Mouse (Mus musculus): ENCODE measurements around the gene B4galnt1.

DNA sequence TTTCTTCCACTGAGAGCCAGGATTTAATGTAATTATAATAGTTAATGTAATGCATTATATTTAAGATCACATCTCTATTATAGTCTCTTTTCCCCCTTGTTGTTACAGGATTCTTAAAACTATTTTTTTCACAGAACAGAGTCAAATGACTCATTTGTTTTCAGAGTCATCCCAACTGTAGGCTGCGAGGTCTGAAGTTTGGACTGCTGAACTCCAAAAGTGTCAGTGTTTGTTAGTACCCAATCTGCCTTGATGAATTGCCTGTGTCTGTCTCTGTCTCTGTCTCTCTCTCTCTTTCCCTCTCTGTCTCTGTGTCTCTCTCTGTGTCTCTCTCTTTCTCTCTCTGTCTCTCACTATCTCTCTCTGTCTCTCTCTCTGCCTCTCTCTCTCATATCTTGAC, 8.5 kb upstream of the B4galnt1 start:
- no peak for TF ChIP-seq CTCF (IDR thresholded peaks at IDR 0.05; ENCODE audit: low read depth)
- TF ChIP-seq EP300 (optimal IDR thresholded peaks at IDR 0.05), result no peak

All from stomach, postnatal 0 days (tissue).